Mouse (Mus musculus) C2C12 (cell line): ENCODE results near the gene Tmtc1.

Source experiments
- CTCF ChIP-seq: IDR thresholded peaks from one replicate; pipeline ENCODE4 v1.5.1; 2011; ENCODE audit not compliant: control insufficient read depth, insufficient read depth, insufficient read length
- FOSL1 ChIP-seq: IDR thresholded peaks from one replicate; pipeline ENCODE4 v1.8.0; 2011; ENCODE audit warnings: mild to moderate bottlenecking, low read length; ENCODE audit not compliant: poor library complexity, insufficient read depth, severe bottlenecking
- MAX ChIP-seq: IDR thresholded peaks from one replicate; pipeline ENCODE4 v1.6.1; 2011; ENCODE audit warnings: mild to moderate bottlenecking, control low read depth
- MYOD1 ChIP-seq: IDR thresholded peaks from one replicate; pipeline ENCODE4 v1.6.1; 2011; ENCODE audit warnings: low read depth; ENCODE audit not compliant: control insufficient read depth, insufficient read length
- MYOG ChIP-seq: IDR thresholded peaks from one replicate; pipeline ENCODE4 v1.6.1; 2011; ENCODE audit not compliant: control insufficient read depth, insufficient read length; ENCODE audit errors: extremely low read depth
- USF1 ChIP-seq: IDR thresholded peaks from one replicate; pipeline ENCODE4 v1.6.1; 2011; ENCODE audit warnings: low read depth, mild to moderate bottlenecking, control low read depth, moderate library complexity

GRCm38 (mm10) chr6:148392147-148392546 is 52.0 kb downstream of the Tmtc1 start:
- TF ChIP-seq CTCF (no peak), MAX (no peak), MYOG (no peak), MYOD1 (no peak), FOSL1 (no peak), USF1 (no peak)
